Comparison of ENCODE assay signal across 11 mouse cellular contexts in genomic region chr15:78828315-78828714, GRCm38 (mm10). TPM values are rescaled to one million over a fixed set of nuclear protein-coding genes. Genes with fewer than 3 reads are reported as not detected.
DNase-seq lines count a peak whose midpoint lies in the region; ATAC-seq and TF ChIP-seq lines count a peak whose summit lies in the region.
"Had no signal": no experiment of that assay in that cellular context is flagged by ENCODE, and none has a peak within 500 bp of the region (broad histone marks: within the 10 kb centered on the region; RNA-seq: fewer than 3 reads in every experiment).

No protein-coding gene starts in this region.

- H3K27ac ChIP-seq in lung, embryonic 15.5 days, result 0 out of 2 replicates have a peak overlapping the region, but pooled peaks have one; percentile 13
- H3K27ac ChIP-seq in intestine, postnatal 0 days (ENCODE audit: low read depth, low read length), result no peak overlapping the region
- H3K27ac ChIP-seq: forebrain, embryonic 13.5 days had no signal

- H3K4me2 ChIP-seq in lung, embryonic 15.5 days, result no peak overlapping the region
- H3K4me2 ChIP-seq in intestine, postnatal 0 days (replicated peaks; ENCODE audit: low read depth), result no peak overlapping the region
- H3K4me2 ChIP-seq: forebrain, embryonic 13.5 days; liver, embryonic 11.5 days had no signal

- H3K36me3 ChIP-seq in lung, embryonic 15.5 days, result no peaks in the 10 kb centered on the region
- H3K36me3 ChIP-seq in intestine, postnatal 0 days (ENCODE audit: control insufficient read depth, insufficient read depth), result no peaks in the 10 kb centered on the region

- no peak overlapping the region for H3K9ac ChIP-seq in lung, embryonic 15.5 days
- no peak overlapping the region for H3K9ac ChIP-seq in intestine, postnatal 0 days (ENCODE audit: low read depth, low read length)

- ATAC-seq in lung, embryonic 15.5 days (ENCODE audit: borderline replicate concordance, extremely low read depth, low FRiP score, low TSS enrichment), result no peak
- peak; percentile 37; the same call in 1 of the 2 replicates for ATAC-seq in intestine, postnatal 0 days
- ATAC-seq: forebrain, embryonic 13.5 days had no signal

- TF ChIP-seq CTCF in intestine, postnatal 0 days (IDR thresholded peaks at IDR 0.05; ENCODE audit: low read depth), result peak; percentile 43

- no peaks in the 10 kb centered on the region for H3K9me3 ChIP-seq in lung, embryonic 15.5 days
- H3K9me3 ChIP-seq in intestine, postnatal 0 days (ENCODE audit: control insufficient read depth), result no peaks in the 10 kb centered on the region
- H3K9me3 ChIP-seq: forebrain, embryonic 13.5 days had no signal

- DNase-seq in lung, postnatal 25 days (ENCODE audit: low spot score), result no peak
- DNase-seq in MN1 (ENCODE audit: low spot score), result peak; percentile 81
- DNase-seq in thymus, postnatal 14 days, result peak; percentile 78
- no peak for DNase-seq in retina, embryonic 14.5 days (ENCODE audit: low spot score)
- DNase-seq in adrenal gland, adult 8-10 months, result no peak
- DNase-seq: layer of hippocampus, adult 9-11 months; right cerebral cortex, postnatal 25 days had no signal

- no peak overlapping the region for H3K4me3 ChIP-seq in lung, embryonic 15.5 days
- H3K4me3 ChIP-seq in intestine, postnatal 0 days (ENCODE audit: low read depth, low read length), result no peak overlapping the region
- H3K4me3 ChIP-seq: forebrain, embryonic 13.5 days had no signal

- peaks cover 44% of the 10 kb centered on the region for H3K4me1 ChIP-seq in lung, embryonic 15.5 days
- H3K4me1 ChIP-seq in intestine, postnatal 0 days (replicated peaks; ENCODE audit: control insufficient read depth, insufficient read depth, low read length), result 0 out of 2 replicates have a peak, but pooled peaks cover 3% of the 10 kb centered on the region

- 19% methylated on average over 5 of the region's 5 CpGs for WGBS in lung, embryonic 15.5 days
- WGBS in intestine, postnatal 0 days, result 19% methylated on average over 5 of the region's 5 CpGs

- H3K27me3 ChIP-seq in lung, embryonic 15.5 days, result no peaks in the 10 kb centered on the region
- H3K27me3 ChIP-seq in intestine, postnatal 0 days (replicated peaks; ENCODE audit: control insufficient read depth, insufficient read depth, low read length), result no peaks in the 10 kb centered on the region

RNA-seq across cellular contexts. Expression of gene Cdc42ep1, which starts 14.1 kb away (rescaled TPM):
- 105 and 109 TPM in 2 replicates for polyA plus RNA-seq in lung, embryonic 15.5 days (2015; fragmentation: Nextera tagmentation; extraction: Ambion mirVana)
- polyA plus RNA-seq in intestine, postnatal 0 days (2015; fragmentation: Nextera tagmentation; extraction: Ambion mirVana), result 16.8 and 17.0 TPM in 2 replicates
- total RNA-seq in adrenal gland, adult 8-10 months (2022), result 10 to 100 TPM; 41.2 to 85.0 (median 65.8) TPM

RNA-seq across cellular contexts. Expression of gene Card10, which starts 25.5 kb away (rescaled TPM):
- 7.1 and 7.6 TPM in 2 replicates for polyA plus RNA-seq in lung, embryonic 15.5 days (2015; fragmentation: Nextera tagmentation; extraction: Ambion mirVana)
- 3.2 and 3.9 TPM in 2 replicates for polyA plus RNA-seq in intestine, postnatal 0 days (2015; fragmentation: Nextera tagmentation; extraction: Ambion mirVana)
- 10 to 100 TPM in 1 of 4 experiments, 1 to 10 TPM in 3; 6.6 to 10.0 (median 8.1) TPM for total RNA-seq in adrenal gland, adult 8-10 months (2022)

RNA-seq across cellular contexts. Expression of gene Lgals2, which starts 27.0 kb away (rescaled TPM):
- polyA plus RNA-seq in lung, embryonic 15.5 days (2015; fragmentation: Nextera tagmentation; extraction: Ambion mirVana), result 0.69 and 0.72 TPM in 2 replicates
- 787 and 833 TPM in 2 replicates for polyA plus RNA-seq in intestine, postnatal 0 days (2015; fragmentation: Nextera tagmentation; extraction: Ambion mirVana)
- not detected for total RNA-seq in adrenal gland, adult 8-10 months (2022)
- polyA plus RNA-seq: forebrain, embryonic 13.5 days had no signal

RNA-seq across cellular contexts. Expression of gene Gga1, which starts 48.7 kb away (rescaled TPM):
- polyA plus RNA-seq in lung, embryonic 15.5 days (2015; fragmentation: Nextera tagmentation; extraction: Ambion mirVana), result 54.0 and 56.2 TPM in 2 replicates
- polyA plus RNA-seq in intestine, postnatal 0 days (2015; fragmentation: Nextera tagmentation; extraction: Ambion mirVana), result 40.1 TPM in 2 replicates
- 10 to 100 TPM; 57.9 to 79.2 (median 66.5) TPM for total RNA-seq in adrenal gland, adult 8-10 months (2022)

RNA-seq across cellular contexts. Expression of gene Mfng, which starts 55.0 kb away (rescaled TPM):
- polyA plus RNA-seq in lung, embryonic 15.5 days (2015; fragmentation: Nextera tagmentation; extraction: Ambion mirVana), result 42.1 and 45.0 TPM in 2 replicates
- polyA plus RNA-seq in intestine, postnatal 0 days (2015; fragmentation: Nextera tagmentation; extraction: Ambion mirVana), result 7.2 and 7.6 TPM in 2 replicates
- total RNA-seq in adrenal gland, adult 8-10 months (2022), result 10 to 100 TPM; 12.3 to 25.8 (median 20.7) TPM

Comparison
In these comparisons a context has a peak if more than half of its experiments do, and no peak if none do; other contexts are left out.
1. DNase-seq: peak in MN1 (single experiment) and thymus, postnatal 14 days (single experiment); none in lung, postnatal 25 days (single experiment), retina, embryonic 14.5 days (single experiment) and adrenal gland, adult 8-10 months (single experiment).
2. RNA of gene Lgals2, which starts 27.0 kb away (polyA plus RNA-seq): 787 to 833 TPM in intestine, postnatal 0 days; 0.69 to 0.72 TPM in lung, embryonic 15.5 days; every median in the first group is over 100 times any median in the second.